Mouse (Mus musculus): Measurements from ENCODE around the gene Tpsb2.

The Tpsb2 gene

DNA sequence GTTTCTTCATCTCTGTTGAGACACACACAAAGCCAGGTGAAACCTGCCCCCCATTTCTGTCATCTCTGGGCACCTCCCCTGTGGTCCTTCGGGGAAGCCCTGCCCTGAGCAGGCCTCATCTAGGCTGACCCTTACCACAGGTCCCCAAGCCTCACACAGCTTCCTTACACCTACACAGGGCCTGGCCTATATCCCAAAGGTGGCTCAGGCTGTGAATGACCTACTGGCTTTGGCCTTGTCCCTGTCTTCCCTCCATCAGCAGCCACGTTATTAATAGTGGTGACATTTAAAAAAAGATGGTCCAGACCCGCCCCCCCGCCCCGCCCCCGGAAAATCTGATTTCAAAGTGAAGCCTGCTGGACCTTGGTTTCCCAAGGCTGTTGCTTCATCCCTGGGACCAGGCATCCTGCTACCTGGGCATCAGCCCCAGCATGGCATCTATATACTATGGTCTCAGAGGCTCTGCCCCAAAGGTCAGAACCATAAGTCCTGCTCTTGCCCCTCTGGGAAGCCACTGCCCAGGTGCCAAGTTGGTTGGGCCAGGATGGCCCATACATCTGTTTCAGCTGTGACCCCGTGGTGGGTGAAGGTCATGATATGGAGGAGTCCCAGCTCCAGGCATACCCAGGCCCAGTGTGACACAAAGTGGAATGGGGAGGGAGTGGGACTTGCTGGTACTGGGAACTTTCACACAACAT is 42.3 kb downstream of the Tpsb2 start:
- no peak for DNase-seq

DNA sequence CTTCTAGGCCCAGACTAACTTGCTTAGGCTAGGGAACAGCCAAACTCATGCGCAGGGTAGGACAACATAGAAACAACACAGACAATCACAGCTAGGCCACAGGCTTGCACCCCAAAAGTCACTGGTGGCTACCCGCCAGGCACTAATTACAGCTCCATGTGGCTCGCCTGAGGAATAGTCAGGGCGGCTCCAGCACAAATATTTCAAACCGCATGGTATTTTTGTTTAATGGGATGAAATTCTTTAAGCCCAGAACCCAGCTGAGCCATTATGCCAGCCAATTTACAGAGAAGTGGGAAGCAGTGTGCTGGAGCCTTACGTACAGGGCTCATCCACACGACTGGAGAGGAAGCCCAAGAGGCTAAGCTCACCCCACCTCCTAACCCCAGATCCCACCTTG is 43.5 kb downstream of the Tpsb2 start:
- DNase-seq: no peak

DNA sequence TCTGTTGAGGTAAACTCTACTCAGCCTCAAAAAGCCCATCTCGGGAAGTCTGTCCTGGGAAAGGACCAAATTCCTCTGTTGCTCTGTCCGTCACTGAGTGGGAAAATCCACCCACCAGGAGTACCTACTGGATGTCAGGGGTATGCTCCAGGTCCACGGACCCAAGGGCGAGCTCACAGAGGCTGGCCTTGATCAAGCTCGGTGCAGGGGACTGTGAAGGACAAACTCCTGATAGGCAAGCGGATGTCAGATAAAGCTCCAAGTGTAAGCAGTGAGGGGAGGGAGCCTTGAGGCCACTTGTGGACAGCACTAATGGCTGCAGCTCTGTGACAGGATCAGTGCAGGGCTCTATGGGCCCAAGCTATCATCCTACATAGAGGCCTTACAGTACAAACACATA is 44.1 kb downstream of the Tpsb2 start:
- no peak for DNase-seq

DNA sequence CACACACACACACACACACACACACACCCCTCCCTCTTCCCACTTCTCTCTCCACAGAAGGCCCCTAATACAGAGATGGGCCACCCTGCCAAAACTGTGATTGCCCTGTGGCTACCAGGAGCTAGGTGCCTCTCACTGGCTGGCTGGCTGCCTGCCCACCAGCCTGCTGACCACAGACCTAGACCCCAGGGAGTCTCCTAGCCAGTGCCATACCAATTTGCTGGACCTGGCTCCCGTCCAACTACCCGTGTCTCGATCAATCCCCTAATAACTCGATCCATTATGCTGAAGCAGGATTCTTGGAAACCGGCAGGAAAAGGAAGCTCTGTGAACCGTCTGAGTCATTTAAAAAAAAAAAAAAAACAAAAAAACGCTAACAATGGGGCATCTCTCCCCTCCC is 44.7 kb downstream of the Tpsb2 start:
- no peak for DNase-seq

DNA sequence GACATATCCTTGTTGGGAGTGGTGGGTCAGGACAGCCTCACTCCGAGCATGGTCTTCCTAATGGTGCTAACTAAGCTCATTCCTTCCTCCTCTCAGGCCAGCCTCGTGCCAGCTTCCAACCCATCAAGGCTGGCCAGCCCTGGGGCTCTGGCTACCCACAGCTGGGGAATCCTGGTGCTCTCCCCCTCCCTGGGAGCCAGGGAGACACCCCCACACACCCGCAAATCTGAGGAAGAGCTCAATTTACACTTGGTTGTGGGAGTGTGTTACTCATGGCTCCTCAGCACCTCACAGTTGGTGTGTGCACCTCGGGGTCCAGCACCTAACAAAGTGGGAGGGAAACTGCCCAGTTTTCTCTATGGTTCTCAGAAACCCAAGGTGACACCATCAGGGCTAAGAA is 45.1 kb downstream of the Tpsb2 start:
- DNase-seq: no peak

DNA sequence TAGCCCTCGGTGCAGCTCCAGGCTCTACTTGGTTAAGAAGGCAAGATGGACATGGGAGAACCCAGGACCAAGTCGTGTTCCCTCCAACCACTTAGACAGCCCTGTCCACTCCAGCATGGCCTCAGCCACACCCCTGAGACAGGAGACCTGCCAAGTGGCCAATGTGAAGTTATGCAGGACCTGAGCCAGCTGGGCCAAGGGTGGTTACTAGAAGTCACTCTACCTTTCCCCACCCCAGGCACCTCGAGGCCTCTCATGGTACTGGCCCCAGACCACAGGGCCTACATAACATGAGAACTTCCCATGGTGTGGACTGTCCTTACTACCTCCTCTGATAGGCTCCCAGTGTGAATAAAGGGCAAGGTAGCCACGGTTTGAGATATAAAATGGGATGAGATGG is 48.1 kb downstream of the Tpsb2 start:
- no peak for DNase-seq

DNA sequence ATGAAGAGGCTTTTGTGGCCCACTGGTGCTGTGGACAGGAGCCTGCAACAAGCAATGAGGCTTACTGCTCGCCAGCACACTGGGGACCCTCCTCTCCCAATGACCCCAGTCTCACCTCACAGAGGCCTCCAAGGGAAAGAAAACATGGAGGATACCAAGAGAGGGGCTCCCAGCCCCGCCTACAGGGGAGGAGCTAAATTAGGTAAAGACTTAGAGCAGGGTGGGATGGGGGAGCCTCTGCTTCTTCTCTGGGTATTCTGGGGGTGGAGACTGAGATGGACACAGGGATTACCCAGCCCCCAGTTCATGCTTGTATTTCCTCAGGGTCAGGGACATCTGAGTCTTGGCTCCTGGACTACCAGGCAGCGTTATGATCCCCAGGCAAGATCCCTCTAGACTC is 48.8 kb downstream of the Tpsb2 start:
- no peak for DNase-seq

DNA sequence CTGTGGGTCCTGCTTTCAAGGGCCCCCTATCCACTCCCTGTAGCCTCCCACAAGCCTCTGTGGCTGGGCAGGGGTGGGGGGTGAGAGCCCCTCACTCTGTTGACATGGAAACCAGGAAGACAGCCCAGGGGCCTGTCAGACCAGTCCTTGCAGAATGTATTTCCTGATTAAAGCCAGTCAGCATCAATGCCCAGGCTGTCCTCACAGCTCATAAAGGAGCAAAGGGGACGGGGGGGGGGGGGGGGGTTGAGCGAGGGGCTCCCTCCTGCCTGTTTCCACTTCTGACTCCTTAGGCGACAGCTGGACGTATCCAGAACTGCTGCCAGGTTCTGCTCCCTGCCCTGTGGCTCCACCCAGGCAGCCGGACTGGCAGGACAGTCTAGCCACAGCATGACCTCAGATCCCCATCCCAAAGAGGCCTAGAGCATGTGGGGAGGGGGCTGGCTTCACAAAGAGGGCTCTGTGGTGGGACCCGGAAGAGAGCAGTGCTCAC is 49.4 kb downstream of the Tpsb2 start:
- no peak for DNase-seq

DNA sequence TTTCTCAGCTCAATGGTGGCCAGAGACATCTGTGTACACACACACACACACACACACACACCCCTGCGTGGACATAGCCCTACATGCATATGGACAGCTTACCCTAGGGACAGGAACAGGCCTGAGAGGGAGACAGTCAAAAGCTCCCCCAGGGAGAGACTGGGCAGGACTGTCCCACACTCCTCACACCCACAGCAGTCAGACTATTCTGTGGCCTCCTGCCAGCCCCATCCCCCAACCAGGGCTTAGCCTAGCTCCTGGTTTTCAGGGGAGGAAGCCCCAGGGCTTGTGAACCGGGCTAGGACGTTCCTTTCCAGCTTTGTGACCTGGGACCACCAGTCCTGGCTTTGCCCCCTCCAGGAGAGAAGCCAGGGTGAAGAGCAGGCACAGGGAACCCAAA is 50.1 kb downstream of the Tpsb2 start:
- no peak for DNase-seq

DNA sequence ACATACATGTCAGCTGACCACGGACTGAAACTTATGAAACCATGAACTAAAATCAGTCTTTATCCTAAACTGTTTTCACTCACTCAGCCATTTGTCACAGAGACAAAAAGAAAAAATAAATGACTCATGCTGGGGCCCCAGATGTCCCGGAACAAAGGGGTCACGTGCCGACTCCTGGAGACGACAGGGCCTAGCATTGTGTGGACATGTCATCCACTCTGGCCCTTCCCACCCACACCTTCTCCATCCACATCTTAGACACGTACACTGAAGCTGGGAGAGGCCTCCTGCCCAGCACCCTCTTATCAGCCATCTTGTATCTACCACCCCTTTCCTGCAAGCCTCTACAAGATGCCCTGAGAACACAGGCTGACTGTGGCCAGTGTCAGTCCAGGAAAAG is 51.9 kb downstream of the Tpsb2 start:
- DNase-seq: no peak
